Mouse (Mus musculus): ENCODE results near the gene Spef1.

Spef1 gene

DNA sequence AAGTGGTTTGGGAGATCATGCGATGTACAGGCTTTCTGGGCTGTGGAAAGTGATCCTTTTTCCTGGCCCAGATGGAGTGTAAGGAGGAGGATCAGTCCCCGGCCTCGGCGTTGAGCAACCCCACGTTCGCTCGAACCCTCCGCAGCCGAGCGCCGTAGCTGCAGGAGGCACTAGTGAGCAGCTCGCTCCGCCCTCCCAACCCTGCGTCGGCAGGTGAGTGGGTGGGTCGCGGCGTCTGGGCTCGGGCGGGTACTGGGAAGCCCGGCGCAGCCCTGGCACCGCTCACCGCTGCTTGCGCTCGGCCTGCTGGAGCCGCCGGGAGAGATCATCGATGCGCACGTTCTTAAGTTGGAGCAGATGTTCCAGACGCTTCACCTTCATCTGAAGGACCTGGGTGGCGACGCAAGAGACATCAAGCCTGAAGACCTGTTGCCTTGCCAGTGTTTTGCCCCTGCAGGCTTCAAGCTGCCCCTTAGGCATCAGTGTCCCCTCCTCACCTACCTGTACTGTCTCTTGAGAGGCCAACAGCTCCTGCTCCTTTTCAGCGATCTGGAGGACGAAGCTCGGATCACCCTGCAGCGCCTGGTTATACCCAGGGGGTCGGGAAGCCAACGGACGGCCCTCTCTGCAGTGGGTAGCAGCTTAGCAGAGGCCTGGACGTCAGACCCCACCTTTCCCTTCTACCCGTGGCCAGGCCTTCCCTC is 15.5 kb downstream of the Spef1 start:
- peak; percentile 64 to 77 for DNase-seq

DNA sequence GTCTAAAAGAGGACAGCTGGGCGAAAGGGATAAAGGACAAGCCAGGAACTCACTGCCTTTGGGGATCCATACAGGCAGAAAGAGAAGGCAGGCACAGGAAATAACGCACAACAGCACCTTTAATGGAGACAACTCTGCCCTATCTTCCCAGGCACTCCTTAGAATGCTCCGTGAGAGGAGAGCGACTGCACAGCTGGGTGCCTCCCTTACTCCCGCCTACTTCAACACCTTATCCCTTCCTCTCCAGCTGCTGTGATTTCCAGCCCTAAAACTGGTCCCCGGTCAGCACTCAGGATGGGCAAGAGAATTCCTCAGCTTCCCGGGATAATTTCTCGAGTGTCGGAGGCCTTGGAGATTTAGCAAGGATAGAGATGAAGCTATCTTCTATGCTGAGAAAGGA is 16.1 kb downstream of the Spef1 start:
- no peak for DNase-seq

DNA sequence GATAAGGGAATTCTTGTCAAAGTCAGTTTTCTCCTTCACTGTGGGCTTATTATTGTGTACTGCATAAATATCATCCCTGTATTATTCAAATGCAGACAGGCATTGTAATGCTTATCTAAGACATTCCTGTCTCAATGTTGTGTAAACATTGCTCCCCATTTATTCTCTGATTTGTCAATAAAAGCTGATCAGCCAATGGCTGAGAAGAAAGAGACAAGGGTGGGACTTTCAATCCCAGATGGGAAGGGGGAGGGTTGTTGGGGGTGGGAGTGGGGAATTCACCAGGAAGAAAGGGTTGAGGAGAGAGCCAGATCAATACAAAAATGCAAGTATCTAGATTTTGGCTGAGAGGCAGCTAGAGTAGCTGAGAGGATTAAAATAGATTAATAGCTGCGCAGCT is 18.2 kb downstream of the Spef1 start:
- no peak for DNase-seq

DNA sequence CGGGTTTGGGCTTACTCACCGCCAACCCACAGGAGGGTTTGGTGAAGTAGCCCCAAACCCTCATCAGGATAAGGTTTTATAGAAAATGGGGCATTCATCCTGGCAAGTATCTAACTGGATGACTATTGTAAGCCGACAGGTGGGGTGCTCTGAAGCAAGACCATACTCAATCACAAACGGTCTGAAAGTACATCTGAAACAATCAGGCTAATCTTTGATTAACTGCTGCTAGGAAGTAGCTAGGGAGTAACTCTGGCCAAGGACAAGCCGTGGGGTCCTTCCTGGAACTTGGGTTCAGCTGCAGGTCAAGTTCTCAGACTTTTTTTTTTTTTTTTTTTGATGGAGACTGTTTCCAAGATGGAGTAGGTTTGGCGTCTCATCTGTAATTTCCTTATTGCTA is 19.1 kb downstream of the Spef1 start:
- DNase-seq, result no peak

DNA sequence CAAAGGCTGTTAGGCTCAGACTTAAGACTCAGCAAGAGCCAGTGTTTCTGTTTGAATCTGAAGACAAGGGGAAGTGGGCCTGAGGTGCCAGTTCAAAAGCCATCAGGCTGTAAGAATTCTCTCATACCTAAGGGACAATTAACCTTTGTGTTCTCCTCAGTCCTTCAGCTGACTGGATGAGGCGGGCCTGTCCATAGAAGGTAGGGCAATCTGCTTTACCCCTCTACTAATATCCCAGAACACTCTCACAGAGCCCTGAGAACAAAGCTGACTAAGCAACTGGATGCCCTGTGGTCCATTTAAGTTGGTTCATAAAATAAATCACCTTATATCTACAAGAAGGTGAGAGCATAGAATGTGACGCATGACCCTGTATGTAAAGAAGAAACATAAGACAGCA is 20.9 kb downstream of the Spef1 start:
- no peak for DNase-seq

DNA sequence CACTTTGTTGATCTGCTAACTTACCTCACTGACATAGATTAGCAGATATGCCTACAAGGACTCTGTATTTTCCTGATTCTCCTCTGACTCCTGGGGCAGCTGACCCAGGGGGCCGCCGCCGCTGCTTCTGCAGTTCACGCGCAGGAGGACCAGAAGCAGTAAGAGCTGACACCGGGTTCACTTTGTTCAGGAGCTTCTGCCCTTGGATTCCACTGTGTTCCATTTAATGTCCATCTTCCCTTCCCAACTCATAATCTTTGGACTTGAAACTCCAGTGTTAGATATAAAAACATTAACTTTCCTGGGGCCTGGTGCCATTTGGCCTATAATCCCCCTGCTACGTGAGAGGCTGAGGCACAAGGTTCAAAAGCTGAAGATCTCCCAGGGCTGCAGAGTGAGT is 23.2 kb downstream of the Spef1 start:
- DNase-seq, result no peak

DNA sequence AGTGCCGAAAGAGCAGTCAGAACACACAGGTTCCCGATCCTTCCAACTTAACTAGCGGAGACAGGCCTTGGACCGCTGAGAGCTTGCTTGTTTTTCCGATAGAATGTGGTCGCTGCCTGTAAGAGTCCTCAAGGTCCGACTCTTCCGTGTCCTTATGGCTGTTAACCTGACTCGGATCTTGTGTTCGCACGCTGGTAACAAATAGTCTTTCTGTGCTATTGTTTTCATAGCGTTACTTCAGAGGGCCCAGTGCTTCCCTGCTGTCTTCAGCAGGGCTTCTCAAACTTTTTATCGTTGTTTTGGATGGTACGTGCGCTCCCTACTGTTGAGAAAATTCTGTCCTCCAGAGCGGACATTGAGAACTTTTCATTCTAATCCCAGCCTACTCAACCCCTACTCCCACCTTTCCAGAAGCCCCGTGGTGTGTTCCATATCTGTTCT is 26.4 kb downstream of the Spef1 start:
- DNase-seq, result no peak

DNA sequence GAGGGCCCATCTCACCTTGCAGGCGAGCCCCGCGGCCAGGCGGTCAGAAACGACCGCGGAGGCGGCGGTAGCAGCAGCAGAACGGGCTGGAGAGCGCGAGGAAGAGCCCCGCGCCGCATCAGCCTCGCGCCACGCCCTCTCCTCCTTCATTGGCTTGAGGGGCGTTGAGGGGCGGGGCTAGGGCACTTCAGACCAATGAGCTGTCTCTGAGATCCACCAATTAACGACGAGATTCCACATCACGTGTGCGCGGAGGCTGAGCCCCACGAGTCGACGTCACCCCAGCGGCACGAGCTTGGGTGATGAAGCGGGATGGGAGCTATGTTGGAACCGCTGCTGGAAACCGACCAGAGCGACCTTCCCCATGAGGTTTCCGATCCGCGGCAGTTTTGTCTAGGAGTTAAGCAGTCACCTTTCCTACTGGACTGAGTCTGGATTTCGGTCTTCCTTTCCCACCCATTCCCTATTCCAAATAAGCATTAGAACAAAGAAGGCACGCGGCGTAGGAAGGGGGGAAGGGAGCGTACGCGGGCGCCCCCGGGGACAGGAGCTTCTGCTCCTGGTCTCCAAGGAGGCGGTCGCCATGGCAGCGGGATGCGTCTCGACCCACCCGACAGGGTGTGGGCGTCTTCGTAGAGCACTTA is 27.0 kb downstream of the Spef1 start, which contains the start of gene 1700037H04Rik:
Gene 1700037H04Rik (minus strand): TSS at position 144 of the 644 bp plus-strand sequence.
- peak; percentile 95 to 98 for DNase-seq

DNA sequence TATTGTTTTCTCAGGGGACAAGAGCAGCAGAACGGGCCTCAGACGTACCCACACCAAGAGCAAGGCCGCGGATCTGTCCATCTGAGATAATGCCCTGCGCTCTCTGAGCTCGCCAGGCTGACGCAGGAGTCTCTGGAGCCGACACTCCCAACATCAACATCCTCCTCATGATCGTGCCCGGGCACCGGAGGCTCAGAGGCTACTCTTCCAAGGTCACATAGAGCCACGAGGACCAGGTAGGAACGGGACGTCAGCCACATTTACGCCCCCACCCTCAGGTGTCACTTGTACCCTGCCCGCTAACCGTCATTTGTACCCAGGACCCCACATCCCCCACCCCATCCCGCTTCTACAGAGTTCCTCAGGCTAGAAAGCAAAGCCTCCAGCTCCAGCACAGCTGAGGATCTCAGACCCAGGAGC is 27.6 kb downstream of the Spef1 start:
- DNase-seq, result no peak

DNA sequence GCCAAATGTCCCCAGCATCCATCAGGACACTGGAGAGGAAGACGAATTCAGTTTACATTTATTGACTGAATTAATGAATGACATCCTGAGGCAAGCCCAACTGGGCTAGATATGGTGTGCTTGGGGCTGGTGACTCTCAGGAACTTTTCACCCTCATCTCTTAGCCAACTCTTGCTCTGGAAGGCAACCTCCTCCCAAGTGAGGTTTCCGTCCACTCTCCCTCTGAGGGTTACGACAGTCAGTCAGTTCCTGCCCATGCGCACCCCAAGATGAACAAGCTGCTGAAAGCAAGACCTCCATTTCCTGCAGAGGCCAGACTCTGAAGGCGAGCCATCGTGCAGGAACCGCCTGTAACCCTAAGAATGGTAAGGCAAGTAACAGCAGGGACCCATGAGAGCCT is 30.1 kb downstream of the Spef1 start:
- no peak for DNase-seq

DNA sequence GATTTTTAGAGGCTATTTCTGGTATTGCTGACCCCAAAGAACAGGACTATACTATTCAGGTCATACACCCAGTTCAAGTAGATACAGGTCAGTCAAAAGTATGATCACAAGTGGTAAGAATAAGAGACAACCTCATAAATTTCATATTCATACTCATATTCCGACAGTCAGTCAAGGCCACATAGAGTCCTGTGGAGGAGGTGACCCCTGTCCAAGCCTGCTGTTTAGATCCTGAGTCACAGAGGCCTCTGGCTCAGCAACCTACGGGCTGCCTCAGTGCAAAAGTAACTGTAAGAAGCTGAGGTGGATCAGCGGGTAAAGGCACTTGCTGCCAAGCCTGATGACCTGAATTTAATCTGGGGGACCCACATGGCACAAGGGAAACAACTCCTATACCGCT is 33.0 kb downstream of the Spef1 start:
- DNase-seq, result no peak

DNA sequence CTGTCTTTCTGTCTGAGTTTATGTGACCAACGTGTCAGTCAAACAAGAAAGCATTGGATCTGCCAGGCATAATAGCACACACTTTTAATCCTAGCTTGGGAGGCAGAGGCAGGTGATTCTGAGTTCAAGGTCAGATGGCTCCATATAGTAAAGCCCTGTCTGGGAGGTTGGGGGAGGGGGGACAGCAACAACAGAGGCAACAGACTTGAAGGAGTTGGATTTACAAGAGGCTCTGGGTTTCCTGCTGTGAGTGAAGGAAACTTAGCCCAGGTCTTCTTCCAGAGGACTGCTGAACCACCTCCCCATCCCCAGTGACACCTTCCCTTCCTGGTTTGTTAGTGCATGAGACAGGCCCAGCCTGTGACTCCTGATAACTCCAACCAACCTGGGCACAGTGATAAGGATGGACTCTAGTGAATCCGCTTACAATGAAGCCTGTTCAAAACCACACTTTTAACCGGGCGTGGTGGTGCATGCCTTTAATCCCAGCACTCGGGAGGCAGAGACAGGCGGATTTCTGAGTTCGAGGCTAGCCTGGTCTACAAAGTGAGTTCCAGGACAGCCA is 34.8 kb downstream of the Spef1 start:
- DNase-seq, result no peak

DNA sequence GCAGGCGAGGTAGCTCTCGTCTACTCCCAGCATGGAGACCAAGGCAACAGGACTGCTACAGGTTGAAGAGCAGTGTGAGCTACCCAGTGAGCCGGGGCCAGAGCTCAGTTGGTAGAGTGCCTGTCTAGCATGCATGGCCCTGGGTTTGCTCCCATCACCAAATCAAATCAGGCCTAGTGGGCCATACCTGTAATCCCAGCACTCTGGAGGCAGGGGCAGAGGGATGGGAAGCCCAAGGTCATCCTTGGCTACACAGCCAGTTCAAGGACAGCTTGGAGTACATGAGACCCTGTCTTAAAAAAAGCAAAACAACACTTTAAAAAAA is 37.9 kb downstream of the Spef1 start:
- no peak for DNase-seq

DNA sequence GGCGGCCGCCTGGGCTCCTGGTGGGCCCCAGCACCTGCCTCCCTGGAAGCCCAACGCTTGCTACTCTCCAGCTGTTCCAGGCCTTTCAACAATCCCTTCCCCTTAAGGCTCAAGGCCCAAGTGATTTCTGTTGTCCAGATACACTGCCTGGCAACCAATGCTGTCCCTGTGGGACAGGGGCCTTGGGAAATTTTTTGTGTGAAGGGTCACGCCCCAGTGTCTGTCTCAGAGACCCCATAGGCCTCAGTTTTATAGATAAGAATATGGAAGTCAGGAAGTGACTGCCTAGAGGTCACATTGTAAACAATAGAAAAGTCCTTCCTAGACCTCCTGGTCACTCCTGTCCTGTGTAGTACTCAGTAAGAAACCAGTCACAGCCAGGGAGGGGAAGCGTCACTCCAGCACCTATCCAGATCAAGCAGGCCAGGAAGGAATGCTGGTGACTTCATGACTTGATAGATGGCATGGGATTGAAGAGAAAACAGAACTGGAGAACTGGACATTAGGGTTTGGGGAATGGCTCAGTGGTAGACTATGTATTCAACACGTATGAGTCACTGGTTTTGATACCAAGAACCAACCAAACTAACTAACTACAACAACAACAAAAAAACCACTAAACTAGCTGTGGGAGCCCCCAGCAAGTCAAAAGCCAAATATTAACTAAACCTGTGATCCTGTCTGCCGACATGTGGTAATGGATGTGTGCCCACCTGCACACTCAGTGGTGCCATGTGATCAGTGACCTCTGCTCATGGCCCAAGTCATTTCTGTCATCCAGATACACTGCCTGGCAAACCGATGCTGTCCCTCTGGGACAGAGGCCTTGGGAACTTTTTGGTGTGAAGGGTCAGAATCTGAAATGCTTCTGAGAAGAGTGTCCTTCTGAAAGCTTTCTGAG is 38.5 kb downstream of the Spef1 start:
- no peak for DNase-seq

DNA sequence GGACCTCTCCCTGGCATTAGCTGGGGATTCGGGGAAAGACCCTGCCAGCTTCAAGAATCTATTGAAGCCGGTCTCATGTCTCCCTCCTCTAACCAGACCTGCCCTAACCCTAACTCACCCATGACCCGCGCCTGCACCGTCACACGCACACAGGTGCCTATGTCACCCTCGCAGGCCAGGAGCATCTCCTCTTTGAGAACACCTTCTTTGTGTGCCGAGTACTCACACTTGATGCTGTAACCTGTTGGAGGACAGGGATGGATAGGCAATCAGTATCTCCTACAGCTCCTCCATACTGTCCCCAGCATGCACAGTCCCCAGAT is 40.1 kb downstream of the Spef1 start:
- no peak for DNase-seq

DNA sequence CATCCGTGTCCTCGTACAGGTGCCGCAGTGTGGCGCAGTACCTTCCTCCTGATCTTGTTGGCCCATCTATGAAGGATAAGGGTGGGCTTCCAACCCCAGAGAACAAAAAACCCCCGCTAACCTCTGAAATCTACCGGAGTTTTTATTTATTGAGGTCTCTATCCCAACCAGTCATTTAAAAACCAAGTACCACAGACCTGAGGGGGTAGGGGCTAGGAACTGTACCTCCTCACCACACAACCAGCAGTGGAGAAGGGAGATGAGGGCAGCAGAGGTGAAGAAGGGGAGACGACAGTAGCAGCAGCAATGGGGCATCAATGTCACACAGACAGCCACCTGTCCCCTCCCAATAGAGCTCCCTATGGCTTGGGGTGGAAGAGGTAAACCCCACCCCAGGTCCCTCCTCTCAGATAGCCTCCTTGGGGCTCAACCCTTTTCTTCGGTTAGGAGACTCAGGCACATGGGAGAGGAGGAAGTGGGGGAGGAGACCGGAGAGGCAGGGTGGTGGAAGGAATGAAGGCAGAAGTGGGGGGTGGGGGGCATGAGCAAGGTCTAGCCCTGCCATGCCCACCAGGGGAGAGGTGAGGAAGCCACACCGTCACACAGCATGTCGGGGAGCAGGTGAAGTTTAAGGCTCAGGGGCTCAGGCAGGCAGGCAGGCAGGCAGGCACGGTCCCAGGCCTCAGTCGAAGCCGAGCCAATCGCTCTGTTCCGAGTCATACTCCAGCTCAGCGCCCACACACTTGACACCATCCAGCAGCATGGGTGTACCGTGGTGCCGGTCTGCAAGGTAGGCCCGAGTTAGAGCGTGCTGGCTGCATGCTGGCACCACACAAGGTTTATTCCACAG is 40.7 kb downstream of the Spef1 start:
- DNase-seq, result no peak

DNA sequence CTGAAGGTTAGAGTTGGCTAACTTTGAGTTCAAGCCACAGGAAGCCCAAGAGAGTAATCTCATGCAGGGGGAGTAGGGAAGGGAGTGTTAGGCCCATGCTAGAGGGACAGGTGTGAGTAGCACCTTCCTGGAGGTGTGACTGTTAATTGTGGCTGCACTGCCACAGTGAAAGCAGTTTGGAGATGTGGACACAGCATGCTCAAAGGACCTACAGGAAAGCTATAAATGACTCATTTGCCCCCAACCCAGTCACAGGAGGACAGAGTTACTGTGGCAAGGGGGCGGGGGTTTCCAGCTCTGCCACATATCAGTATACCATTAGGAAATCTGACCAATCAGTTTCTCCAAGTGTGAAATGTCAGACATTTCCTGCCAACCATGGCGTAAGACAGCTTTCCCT is 41.5 kb downstream of the Spef1 start:
- no peak for DNase-seq

DNA sequence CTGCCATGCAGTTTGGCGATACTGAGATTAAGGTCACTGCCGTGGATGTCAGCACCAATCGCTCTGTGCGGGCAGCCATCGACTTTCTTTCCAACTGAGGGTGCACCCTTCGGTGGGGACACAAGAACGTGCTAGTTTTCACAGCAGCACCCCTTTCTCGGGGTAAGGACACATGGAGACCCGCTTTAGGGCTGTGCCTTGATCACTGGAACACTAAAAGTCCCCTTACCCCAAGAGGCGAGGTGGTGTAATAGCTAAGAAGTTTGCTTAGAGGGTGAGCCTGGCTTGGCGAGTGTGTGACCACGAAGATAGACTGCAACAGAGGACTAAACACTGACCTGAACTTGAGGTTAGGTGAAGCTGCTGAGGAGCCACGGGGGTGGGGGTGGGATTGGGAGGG is 42.0 kb downstream of the Spef1 start:
- no peak for DNase-seq

DNA sequence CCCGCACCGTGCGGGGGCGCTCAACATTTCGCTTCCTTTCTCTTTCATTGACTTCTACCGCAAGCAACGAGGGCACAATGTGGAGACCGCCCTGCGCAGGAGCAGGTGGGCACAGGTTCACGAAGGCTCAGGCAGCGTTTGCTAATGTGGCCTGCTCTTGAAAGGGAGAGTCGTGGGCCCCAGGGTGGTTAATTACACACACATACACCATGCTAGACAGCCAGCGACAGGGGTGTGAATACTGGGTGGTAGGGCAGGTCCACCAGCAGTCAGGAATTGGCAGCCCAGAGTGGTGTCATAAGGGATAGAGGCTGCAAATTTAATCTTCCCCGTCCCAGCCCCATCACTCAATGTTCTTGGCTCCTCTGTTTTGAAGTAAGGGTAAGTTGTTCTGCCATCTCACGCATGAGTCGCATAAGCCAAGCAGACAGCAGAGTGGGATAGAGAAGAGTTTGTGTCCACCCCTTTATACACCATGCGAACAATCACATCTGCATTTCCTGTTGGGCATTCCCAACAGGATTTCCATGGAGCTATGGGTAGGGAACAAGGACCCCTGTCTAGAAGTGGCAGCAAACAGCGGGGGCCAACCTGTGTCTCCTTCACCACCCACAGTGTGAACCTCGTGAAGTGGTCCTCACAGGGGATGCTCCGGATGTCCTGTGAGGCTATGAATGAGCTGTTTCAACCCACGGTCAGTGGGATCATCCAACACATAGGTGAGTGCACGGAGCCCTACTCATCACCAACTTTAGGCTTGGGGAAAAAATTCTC is 43.9 kb downstream of the Spef1 start:
- DNase-seq, result no peak

DNA sequence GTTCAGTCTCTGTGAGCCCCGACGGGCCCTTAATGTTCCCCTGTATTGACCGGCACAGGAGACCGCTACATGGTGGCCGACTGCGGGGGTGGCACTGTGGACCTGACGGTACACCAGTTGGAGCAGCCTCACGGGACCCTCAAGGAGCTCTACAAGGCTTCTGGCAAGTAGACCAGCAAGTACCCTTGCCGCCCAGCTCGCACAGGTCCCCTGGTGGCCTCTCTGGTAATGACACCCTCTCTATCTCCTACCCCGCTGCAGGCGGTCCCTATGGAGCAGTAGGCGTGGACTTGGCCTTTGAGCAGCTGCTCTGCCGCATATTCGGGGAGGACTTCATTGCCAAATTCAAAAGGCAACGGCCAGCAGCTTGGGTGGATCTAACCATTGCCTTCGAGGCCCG is 44.5 kb downstream of the Spef1 start:
- DNase-seq, result peak; percentile 27 to 49

DNA sequence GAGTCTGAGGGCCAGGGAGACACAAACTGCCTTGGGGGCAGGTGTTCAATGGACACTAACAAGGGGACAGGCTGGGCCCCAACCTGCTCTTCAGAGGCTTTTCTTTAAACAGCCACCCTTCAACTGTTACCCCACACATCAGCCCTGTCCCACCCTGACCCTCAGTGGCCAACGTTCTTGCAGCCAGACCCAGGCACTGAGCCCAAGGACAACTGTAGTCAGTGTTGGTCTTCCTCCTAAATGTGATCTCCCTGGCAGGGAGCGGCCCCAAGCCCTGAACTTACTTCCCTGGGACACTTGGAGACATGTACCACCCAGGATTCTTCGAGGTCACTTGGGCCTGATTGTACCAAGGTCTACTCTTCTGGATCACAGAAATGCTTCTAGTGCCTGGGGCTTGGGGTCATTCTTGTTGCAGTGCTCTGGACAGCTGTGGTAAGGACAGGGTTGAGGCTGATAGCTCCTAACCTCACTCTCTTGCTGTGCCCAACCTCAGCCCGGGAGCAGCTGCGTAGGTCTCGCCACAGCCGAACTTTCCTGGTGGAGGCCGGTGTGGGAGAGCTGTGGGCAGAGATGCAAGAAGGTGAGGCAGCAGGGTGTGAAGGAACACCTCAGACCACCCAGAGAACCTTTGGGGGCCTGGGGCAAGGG is 45.6 kb downstream of the Spef1 start:
- no peak for DNase-seq
